Mouse (Mus musculus) cortical plate, adult 2 months (tissue): ENCODE measurements at regions not wholly inside any gene's neighbourhood (a gene's known extent, or its start where the extent isn't known, plus 50 kb on each side); places are given as distances from the start of the nearest gene placed in this dataset.

Source experiments
- H3K27ac ChIP-seq: fragments of 200-500 bp; 2 replicates; pipeline ENCODE4 v1.5.1; 2012; ENCODE audit warnings: low read length, control low read depth, inconsistent platforms; ENCODE audit not compliant: insufficient read depth
- H3K4me1 ChIP-seq: fragments of 200-500 bp; 2 replicates; pipeline ENCODE4 v1.6.1; 2011; ENCODE audit warnings: low read length; ENCODE audit not compliant: control insufficient read depth, insufficient read depth
- H3K4me3 ChIP-seq: fragments of 200-500 bp; 2 replicates; pipeline ENCODE4 v1.5.1; 2011; ENCODE audit warnings: mild to moderate bottlenecking, low read length, control low read depth; ENCODE audit not compliant: insufficient read depth
- CTCF ChIP-seq: fragments of 200-500 bp; IDR thresholded peaks from 2 replicates; pipeline ENCODE4 v1.5.1; 2011; ENCODE audit warnings: mild to moderate bottlenecking, control low read depth, low read length; ENCODE audit not compliant: insufficient read depth; ENCODE audit errors: extremely low read depth
- POLR2A ChIP-seq: fragments of 200-500 bp; IDR thresholded peaks from 2 replicates; pipeline ENCODE4 v1.6.1; 2011; ENCODE audit warnings: mild to moderate bottlenecking, low read length, control low read depth; ENCODE audit not compliant: insufficient read depth; ENCODE audit errors: extremely low read depth

DNA sequence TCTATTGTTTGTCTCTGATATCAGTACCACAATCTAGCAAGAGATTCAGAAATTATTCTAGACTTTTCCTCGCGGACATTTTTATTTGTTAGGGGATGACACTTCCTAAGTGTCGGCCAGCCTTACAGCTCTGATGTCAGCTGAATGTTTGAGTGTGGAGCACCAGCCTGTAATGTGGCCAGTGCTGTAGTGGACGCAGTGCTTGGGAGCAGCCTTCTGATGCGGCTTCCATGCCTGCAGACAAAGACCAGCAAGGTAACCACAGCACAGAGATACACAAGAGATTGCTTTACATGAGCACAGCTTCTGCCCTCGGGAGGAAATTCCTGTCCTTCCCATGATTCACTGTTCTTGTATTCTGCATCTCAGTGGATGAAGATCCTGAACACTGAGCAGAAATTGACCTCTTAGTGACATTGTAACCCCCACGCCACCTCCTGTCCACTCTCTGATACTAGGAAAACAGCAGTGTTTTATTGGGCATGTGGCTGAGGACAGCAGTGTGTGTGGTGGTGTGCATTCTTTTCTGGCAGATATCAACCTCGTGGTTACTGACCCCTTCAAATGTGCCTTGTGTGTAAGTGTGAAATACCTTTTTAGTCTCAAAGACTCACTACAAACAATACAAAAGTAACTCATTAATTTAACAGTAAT lies 54.6 kb upstream of the Chd1 start:
- no peak for TF ChIP-seq CTCF
- no peak overlapping the region for H3K27ac ChIP-seq
- no peaks in the 10 kb centered on the region for H3K4me1 ChIP-seq
- no peak overlapping the region for H3K4me3 ChIP-seq

DNA sequence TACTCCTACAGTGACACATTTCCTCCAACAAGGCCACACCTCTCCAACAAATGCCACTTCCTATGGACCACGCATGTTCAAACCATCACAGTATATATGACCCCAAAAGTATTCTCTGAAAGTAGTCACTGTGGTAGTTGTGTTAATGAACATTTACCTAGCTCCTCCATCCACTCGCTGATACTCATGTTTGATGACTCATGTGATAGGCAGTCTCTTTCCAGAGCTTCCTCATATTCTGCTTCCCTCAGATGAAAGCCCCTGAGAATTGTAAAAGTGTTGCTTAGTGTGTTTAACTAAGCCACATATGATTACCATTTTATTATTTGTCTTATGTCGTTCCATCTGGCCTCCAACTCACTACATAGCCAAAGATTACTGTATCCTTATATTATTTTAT lies 52.9 kb upstream of the Chd1 start:
- TF ChIP-seq CTCF = no peak
- TF ChIP-seq POLR2A = no peak

More for the DNA sequence above, 52.9 kb upstream of the Chd1 start:
- no peak overlapping the region for H3K27ac ChIP-seq
- no peaks in the 10 kb centered on the region for H3K4me1 ChIP-seq
- H3K4me3 ChIP-seq = no peak overlapping the region
